Mouse (Mus musculus) spleen, adult 2 months (tissue): ENCODE data around the gene Trim46.

Experiments
- CTCF ChIP-seq: fragments of 200-500 bp; IDR thresholded peaks from 2 replicates; pipeline ENCODE4 v1.5.1; 2011; ENCODE audit warnings: mild to moderate bottlenecking, inconsistent platforms; ENCODE audit not compliant: insufficient read depth, insufficient read length, insufficient replicate concordance; ENCODE audit errors: extremely low read depth
- POLR2A ChIP-seq: fragments of 200-500 bp; IDR thresholded peaks from 2 replicates; pipeline ENCODE4 v1.6.1; 2011; ENCODE audit warnings: low read depth, low read length, inconsistent platforms

DNA sequence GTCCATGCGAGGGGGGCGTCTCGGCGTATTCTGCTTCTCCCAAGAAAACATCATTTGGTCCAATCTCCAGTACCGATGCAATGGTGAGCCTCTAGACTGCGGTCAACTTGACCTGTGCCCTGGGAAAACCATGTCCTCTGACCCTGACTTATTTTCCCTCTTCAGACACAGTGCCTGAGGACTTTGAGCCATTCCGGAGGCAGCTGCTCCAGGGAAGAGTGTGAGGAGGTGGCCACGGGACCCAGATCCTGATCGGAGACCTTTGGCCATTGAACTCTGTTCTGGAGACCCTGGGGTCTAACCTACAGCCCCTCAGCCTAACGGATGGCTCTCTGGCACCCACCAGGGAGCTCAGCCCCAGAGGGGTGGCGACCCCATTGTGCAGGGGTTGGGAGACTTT lies 19.7 kb downstream of the Trim46 start:
- no peak for TF ChIP-seq POLR2A
- TF ChIP-seq CTCF = no peak
